Mouse (Mus musculus) thymus, adult 2 months (tissue): ENCODE data around the gene Becn1. TPM values are rescaled to one million over a fixed set of nuclear protein-coding genes. Genes with fewer than 3 reads are reported as not detected.
"Not testable (repeated sequence)": the region's sequence is repeated elsewhere in the genome, so short reads cannot be mapped to it uniquely, and the experiment has no call there.

Experiments used
- DNase-seq: peaks from one replicate; pipeline ENCODE4 v3.0.0; 2021
- H3K27ac ChIP-seq: fragments of 200-500 bp; 2 replicates; pipeline ENCODE4 v1.5.1; 2012; ENCODE audit warnings: low read length, control low read depth; ENCODE audit not compliant: control insufficient read depth, insufficient read depth
- H3K27me3 ChIP-seq: fragments of 200-500 bp; 2 replicates; pipeline ENCODE4 v1.6.1; 2012; ENCODE audit warnings: mild to moderate bottlenecking, low read length, moderate library complexity, mixed read lengths; ENCODE audit not compliant: control insufficient read depth, insufficient read depth
- H3K36me3 ChIP-seq: fragments of 200-500 bp; 2 replicates; pipeline ENCODE4 v1.6.1; 2012; ENCODE audit warnings: mild to moderate bottlenecking, low read length, moderate library complexity; ENCODE audit not compliant: control insufficient read depth, insufficient read depth
- H3K4me1 ChIP-seq: fragments of 200-500 bp; replicated peaks from 2 replicates; pipeline ENCODE4 v1.6.1; 2012; ENCODE audit warnings: low read length; ENCODE audit not compliant: control insufficient read depth, insufficient read depth
- H3K4me3 ChIP-seq: fragments of 200-500 bp; 2 replicates; pipeline ENCODE4 v1.5.1; 2012; ENCODE audit warnings: mild to moderate bottlenecking, low read length, control low read depth, moderate library complexity; ENCODE audit not compliant: control insufficient read depth, insufficient read depth
- CTCF ChIP-seq: fragments of 200-500 bp; IDR thresholded peaks from 2 replicates; pipeline ENCODE4 v1.5.1; 2012; ENCODE audit warnings: mild to moderate bottlenecking, control low read depth, low read length, moderate library complexity, borderline replicate concordance; ENCODE audit not compliant: control insufficient read depth, poor library complexity, insufficient read depth; ENCODE audit errors: extremely low read depth
- POLR2A ChIP-seq: fragments of 200-500 bp; IDR thresholded peaks from 2 replicates; pipeline ENCODE4 v1.6.1; 2012; ENCODE audit warnings: mild to moderate bottlenecking, low read length, control low read depth, moderate library complexity; ENCODE audit not compliant: control insufficient read depth, poor library complexity, insufficient read depth; ENCODE audit errors: extremely low read depth
- WGBS: fragments of 180-500 bp; shearing (Covaris S2); methylation state at CpG from one replicate; pipeline ENCODE4 v1.1.7; 2018; 5-methylcytosine and 5-hydroxymethylcytosine counted together
- polyA plus RNA-seq: library from polyadenylated mRNA; depleted of rRNA; stranded (reverse); fragments of >200 nt; gene quantifications from 2 replicates; pipeline ENCODE4 v1.2.3, GENCODE M21; 2012

Gene Becn1
- polyA plus RNA-seq, 1 experiment: 176 TPM

DNA sequence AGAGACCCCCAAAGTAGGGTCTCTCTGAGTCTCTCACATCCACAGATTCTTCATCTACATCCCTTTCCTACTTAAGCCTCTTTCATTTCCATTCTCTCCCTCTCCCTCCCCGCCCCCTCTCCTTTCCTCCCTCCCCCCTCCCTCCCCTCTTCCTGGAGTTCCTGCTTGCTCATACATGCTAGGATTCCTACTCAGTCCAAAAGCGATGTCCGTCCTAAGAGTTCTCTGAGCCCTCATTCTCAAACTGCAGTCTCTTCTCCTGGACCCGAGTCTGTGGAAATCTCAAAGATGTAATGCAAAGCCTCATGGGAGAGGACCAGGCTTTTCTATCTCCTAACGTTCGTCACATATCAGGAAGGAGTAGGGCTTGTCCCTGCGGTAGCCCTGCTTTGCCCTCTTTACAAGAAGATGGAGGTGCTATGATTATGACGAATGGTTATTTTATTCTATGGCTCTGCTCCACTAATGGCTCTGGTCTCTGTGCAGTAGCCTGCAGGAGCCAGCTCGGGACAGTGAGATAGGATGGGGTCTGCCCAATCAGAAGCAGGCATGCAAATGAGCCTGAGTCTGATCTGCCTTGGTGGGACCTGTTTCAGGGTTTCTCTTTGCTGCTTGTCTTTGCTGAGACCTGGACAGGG, 36.2 kb upstream of the Becn1 start:
- Histone ChIP-seq H3K4me1 (peaks cover 5% of the 10 kb centered on the region), H3K4me3 (no peak overlapping the region), H3K27ac (no peak overlapping the region), H3K27me3 (no peaks in the 10 kb centered on the region), H3K36me3 (no peaks in the 10 kb centered on the region)
- TF ChIP-seq CTCF (no peak), POLR2A (no peak)
- DNase-seq: no peak
- WGBS: 6% methylated on average over 9 of the region's 9 CpGs

DNA sequence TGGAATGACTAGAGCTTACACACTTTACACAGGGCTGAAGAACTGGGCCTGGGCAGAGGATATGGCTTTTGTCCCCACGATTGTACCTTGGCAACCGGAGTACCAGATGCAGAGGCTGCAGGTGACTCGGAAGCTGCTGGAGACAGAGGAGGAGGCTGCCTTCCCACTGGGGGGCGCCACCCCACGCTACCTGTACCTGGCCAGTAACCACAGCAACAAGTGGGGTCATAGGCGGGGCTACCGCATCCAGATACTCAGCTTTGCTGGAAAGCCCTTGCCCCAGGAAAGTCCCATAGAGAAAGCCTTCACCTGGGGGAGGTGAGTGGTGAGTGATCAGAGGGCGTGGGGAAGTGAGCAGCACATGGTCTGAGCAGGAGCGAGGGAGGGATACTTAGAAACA, 33.6 kb upstream of the Becn1 start:
- Histone ChIP-seq H3K4me3 (no peak overlapping the region), H3K36me3 (no peaks in the 10 kb centered on the region), H3K27me3 (no peaks in the 10 kb centered on the region), H3K4me1 (peaks cover 5% of the 10 kb centered on the region), H3K27ac (no peak overlapping the region)
- WGBS: 93% methylated on average over 9 of the region's 9 CpGs
- TF ChIP-seq CTCF: no peak
- no peak for TF ChIP-seq POLR2A
- no peak for DNase-seq

DNA sequence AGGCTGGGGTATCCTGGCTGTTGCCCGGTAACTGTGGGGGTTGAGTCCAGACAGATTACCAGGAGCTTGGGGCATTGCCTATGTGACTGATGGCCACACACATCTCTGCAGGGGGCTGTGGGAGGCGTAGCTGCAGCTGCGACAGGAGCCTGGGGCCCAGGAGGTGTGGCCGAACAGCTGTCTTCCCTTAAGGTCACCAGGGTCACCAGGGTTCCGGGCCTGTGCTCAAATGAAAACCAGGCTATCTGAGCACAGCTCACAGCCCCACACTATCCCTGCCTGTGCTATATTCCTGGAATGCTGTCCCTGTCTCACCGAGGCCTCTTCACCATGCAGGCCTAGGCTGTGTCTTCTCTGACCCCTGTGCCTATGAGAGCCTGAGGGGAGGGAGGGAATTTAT, 32.4 kb upstream of the Becn1 start:
- TF ChIP-seq CTCF (no peak), POLR2A (no peak)

DNA sequence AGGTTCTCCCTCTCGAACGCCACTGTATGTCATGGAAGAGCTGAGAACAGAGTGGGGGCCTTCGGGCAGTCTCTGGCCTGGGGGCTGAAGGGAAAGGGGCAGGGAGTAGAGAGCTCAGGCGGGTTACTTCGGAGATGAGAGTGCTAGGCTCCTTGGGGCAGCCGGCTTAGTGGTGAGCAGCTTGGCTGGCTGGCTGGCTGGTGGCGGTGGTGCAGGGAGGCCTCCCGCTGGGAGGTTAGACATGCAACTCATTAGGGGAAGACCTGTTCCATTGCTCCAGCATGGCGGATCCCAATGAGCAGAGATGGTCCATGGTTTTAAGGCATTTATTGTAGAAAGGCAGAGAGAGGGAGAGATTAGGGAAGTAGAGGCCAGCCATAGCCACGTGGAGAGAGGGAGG, 31.9 kb upstream of the Becn1 start:
- Histone ChIP-seq H3K27me3 (no peaks in the 10 kb centered on the region), H3K36me3 (no peaks in the 10 kb centered on the region), H3K4me1 (peaks cover 5% of the 10 kb centered on the region), H3K27ac (no peak overlapping the region), H3K4me3 (no peak overlapping the region)
- TF ChIP-seq CTCF: no peak
- no peak for TF ChIP-seq POLR2A
- 84% methylated on average over 10 of the region's 10 CpGs for WGBS
- no peak for DNase-seq

More for the DNA sequence above, 32.4 kb upstream of the Becn1 start:
- H3K4me1 ChIP-seq: peaks cover 5% of the 10 kb centered on the region
- no peak for DNase-seq
- WGBS: 77% methylated on average over 6 of the region's 6 CpGs
- no peak overlapping the region for H3K4me3 ChIP-seq
- H3K36me3 ChIP-seq: no peaks in the 10 kb centered on the region
- H3K27ac ChIP-seq: no peak overlapping the region
- H3K27me3 ChIP-seq: no peaks in the 10 kb centered on the region

DNA sequence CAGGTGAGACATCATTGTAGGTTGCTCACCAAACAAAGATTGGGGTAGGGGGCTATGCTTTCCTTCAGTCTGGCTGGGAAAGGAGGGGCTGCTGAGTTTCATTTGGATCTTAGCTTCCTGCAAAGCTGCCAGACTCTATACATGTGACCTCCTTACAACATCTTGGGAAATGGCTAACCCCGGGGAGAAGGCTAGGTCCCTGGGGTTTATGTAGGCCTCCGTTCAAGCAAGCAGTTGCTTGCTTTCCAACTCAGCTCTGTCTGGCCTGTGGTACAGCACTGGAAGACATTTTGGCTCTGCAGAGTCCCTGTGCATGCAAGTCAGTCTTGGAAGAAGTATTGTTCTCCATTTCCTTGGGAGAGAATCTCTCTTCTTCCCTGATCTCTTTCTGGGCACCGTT, 30.5 kb upstream of the Becn1 start:
- Histone ChIP-seq H3K4me1 (peaks cover 2% of the 10 kb centered on the region), H3K4me3 (no peak overlapping the region), H3K27me3 (no peaks in the 10 kb centered on the region), H3K27ac (no peak overlapping the region), H3K36me3 (no peaks in the 10 kb centered on the region)
- TF ChIP-seq POLR2A: no peak
- TF ChIP-seq CTCF: no peak
- no peak for DNase-seq
- WGBS: 86% methylated on average over 3 of the region's 3 CpGs

DNA sequence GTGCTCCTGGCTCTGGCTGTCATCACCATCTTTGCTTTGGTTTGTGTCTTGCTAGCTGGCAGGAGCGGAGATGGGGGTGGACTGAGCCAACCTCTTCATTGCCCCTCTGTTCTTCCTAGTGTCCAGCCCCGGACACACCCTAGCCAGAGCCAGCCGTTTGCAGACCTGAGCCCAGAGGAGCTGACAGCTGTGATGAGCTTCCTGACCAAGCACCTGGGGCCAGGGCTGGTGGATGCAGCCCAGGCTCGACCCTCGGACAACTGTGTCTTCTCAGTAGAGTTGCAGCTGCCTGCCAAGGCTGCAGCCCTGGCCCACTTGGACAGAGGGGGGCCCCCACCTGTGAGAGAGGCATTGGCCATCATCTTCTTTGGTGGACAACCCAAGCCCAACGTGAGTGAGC, 28.9 kb upstream of the Becn1 start:
- WGBS: 85% methylated on average over 6 of the region's 6 CpGs
- not testable (repeated sequence) for DNase-seq, H3K4me1 ChIP-seq, H3K36me3 ChIP-seq, H3K4me3 ChIP-seq, H3K27me3 ChIP-seq, H3K27ac ChIP-seq

DNA sequence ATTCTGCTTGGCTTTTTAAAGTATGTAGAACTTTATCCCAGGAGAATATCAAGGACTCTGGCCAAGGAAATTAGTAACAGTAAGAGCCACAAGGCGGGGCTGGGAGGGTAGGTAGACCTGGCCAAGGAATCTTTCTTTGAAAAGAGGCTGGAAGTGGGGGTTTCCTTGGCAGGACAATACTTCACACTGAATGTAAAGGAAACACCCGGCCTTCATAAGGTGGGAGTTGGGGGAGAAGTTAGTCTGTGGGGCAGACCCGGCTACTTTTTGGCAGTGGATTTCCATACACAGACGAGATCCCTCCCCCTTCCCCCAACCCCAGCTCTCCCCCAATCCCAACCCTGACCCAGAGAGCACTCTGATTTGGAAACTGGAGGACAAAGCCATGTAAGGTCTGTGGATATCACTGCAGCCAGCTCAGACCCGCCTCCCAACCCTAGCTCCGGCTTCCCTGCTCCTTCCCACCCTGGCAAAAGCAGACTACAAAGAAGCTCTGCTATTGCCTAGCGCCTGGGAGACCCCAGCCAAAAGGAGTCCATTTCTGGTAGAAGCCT, 28.4 kb upstream of the Becn1 start, which contains the start of gene Aoc3:
Aoc3 (plus strand) TSS at position 235 of the 554 bp plus-strand sequence.
- TF ChIP-seq CTCF (no peak), POLR2A (no peak)
- Histone ChIP-seq H3K4me3 (no peak within 1 kb of the TSS), H3K36me3 (peaks cover 7% of the 10 kb centered on the region; the same call in 1 of the 2 replicates), H3K4me1 (no peaks in the 10 kb centered on the region), H3K27ac (no peak within 1 kb of the TSS), H3K27me3 (no peaks in the 10 kb centered on the region)
- DNase-seq: no peak
- WGBS: 85% methylated on average over 7 of the region's 7 CpGs
